Mouse (Mus musculus) gastrocnemius, postnatal 36 days (tissue): Measurements from ENCODE around the gene Mrpl32. TPM values are rescaled to one million over a fixed set of nuclear protein-coding genes. Genes with fewer than 3 reads are reported as not detected.

Experiments
- DNase-seq, 2 experiments: peaks; one replicate each; pipeline ENCODE4 v3.0.0; 2022
- intact Hi-C: fragments of 180-260 bp; cut with DNase I; formaldehyde crosslinking; loops from one replicate; pipeline ENCODE4 v1.15.1; 2025
- long read RNA-seq, 2 experiments: library from polyadenylated mRNA; stranded (forward); transcript quantifications; one replicate each; pipeline ENCODE4 v2.0.0; 2021
- total RNA-seq, 2 experiments: library from RNA; stranded (reverse); gene quantifications; 2 replicates each; pipeline ENCODE4 v1.2.3; 2021

Mrpl32 gene
- 10 to 100 TPM; 38.8 to 46.7 TPM for total RNA-seq
- long read RNA-seq, experiment 1, transcript Mrpl32-202 (3 exons, 3,013 nt) = major isoform, 59 of 69 reads
- long read RNA-seq, experiment 1, partial matches to known transcripts = 1 of 69 reads
- long read RNA-seq, experiment 1, other reads (novel, unspliced or antisense) = 2 of 69 reads
- long read RNA-seq, experiment 2, transcript Mrpl32-202 (3 exons, 3,013 nt) = major isoform, 68 of 75 reads
- long read RNA-seq, experiment 2, partial matches to known transcripts = 0 of 75 reads
- long read RNA-seq, experiment 2, other reads (novel, unspliced or antisense) = 3 of 75 reads

DNA sequence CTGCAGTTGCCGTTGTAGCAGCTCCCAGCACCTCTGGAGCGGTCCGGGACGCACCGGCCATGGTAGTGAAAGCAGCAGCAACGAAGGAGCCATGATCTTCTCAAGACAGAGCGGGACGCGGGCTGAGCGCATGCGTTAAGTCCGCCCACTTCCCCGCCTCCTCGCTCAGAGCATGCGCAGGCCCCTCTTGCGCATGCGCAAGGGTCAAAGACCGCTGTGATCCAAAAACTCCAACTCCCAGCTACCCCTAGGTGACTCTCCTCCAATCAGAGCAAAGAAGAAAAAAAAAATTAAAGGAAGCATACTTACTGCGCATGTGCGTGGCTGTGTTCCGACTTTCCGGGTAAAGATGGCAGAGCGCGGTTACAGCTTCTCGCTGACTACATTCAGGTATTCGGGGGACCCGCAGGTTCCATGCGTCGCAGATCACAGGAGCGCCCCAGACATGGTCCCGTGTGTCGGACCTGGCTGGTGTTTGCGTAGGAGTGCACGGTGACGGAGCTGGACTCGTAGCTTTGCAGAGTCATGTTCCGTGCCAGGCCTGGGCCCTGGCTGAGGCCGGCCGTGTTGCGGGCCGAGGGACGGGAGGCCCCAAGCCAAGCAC, at the start of gene Mrpl32, which contains the start of gene Psma2:
Gene Mrpl32, minus strand, starts transcription at position 240 of the 604 bp plus-strand sequence.
Gene Psma2, plus strand, starts transcription at position 315 of the 604 bp plus-strand sequence.
- DNase-seq = peak; percentile 93 to 96
- intact Hi-C loops = no loop called here

DNA sequence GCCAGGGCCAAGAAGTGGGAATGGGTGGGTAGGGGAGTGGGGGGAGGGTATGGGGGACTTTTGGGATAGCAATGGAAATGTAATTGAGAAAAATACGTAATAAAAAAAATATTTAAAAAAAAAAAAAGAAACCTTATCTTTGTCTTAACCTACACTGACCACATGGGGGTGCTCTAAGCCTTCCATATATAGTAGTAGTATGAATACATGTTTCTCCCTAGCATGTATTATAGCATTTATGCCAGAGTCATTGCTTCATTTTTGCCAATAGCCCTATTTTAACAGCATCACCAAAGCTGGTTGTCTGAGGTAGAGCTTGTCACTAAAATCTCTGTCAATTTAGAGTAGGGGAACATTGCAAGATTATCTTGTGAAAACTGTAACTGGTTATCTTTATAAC, 36.3 kb upstream of the Mrpl32 start:
- intact Hi-C loops = loop anchor here (5.0 kb wide), 1 partner anchor 1113 kb away; no protein-coding TSS in a partner anchor
- DNase-seq = no peak

DNA sequence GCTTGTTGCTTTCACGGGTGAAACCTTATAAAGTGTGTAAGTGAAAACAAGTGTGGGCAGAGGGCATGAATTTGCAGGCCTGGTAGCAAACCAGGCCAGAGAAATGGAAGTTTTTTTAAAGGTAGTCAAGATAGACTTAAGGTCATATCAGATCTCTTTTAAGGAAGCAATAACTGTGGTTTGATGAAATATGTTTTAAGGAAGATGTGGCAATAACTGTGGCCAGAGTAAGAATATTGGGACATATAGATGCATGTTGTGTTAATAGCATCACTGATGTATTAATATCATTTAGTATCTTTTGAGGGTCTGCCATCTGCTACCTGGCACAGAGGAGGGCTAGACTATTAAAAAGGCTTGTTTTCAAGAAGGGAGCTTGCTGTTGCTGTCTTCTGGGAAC, 27.0 kb upstream of the Mrpl32 start:
- DNase-seq = no peak
- intact Hi-C loops = no loop called here

DNA sequence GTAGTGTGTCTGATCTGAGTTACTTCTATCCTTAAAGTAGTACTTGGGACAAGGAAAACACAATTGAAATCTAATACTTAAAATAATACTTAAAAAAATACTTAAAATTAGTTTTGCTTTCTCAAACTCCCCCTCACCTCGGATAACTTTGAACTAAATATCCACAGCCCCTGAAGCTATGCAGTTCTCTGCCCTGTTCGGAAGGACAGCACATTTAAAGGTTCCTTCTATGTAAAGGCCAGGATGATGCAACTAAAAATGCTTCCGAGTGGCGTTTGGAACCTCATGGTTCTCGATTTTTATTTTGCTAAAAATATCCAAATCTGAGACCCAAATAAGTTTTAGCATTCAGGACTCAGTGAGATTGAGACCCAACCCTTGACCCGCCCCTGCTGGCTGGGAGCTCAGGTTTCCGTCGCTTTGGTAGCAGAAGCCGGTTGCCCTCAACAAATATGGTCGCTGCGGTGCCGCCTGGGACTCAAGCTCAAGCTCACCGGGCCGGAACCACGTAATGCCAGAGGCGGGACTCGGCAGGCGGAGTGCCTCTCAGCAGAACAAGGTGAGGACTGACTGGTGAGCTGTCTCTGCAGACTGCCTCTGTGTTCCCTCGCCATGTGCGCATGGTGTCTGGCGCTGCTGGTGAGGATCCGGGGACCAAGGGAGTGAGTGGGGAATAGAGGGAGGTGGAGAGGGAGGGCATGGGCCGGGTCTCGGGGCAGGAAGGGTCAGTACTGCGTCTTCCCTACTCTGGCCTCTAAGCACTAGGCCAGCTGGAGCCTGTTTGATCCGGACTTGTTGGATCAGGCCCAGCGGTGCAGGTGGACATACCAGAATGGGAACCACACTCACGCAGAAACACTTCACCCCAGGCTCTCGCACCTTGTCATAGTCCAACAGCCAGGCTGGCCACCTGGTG, 17.0 kb upstream of the Mrpl32 start, which contains the start of gene AW209491:
Gene AW209491, plus strand, starts transcription at position 429 of the 916 bp plus-strand sequence.
- peak; percentile 93 to 94 for DNase-seq
- intact Hi-C loops = loop anchor here (10.0 kb wide), 1 partner anchor 675 kb away; the partner anchor contains the start of gene B3galnt2

DNA sequence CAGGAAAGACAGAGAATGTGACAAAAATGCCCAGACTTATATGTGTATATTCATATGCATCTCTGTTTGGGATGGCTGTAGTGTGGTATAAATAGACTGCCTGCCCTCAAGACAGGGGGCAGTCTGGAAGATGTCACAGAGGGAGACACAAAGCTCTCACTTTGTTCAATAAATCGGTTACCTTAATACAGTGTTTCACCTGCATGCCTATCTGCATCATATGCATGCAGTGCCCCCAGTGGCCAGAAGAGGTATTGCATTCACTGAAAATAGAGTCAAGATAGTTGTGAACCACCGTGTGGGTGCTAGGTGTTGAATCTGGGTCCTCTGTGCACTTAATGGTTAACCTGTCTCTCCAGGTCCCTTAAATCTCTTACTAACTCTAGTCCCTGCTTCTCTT, 5.8 kb upstream of the Mrpl32 start:
- DNase-seq = peak in 1 of 2 experiments; percentile 22
- intact Hi-C loops = no loop called here

DNA sequence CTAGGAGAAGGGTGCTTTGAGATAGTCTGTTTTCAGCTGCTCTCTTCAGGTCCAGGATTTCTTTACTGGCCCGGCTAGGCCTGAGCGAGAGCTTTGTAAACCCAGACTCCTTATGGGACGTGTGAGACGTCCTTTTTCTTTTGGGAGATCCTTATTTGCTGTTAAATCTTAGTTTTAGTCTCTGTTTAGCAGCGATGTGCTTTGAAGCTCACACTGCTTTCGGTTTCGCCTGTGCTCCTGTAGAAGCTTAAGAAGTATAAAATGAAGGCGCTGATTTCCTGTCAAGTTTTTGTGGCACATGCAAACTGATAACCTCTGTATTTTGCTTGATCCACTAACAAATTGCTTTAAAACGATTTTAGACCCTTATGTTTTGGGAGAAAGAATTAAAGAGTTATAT, 588 bp upstream of the Mrpl32 start:
- intact Hi-C loops = no loop called here
- no peak for DNase-seq

DNA sequence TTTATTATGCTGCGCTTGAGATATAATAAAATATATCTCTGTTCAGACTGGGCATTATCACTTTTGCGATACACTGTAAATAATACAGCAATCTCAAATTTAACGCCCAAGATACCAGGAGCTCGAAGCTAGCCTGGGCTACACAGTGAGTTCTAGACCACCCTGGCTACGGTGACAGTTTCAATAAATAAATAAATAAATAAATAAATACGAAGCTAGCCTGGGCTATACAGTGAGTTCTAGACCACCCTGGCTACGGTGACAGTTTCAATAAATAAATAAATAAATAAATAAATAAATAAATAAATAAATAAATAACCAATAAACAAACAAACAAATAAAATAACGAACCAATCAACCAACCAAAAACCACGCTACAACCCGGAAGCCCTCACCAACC, 502 bp downstream of the Mrpl32 start:
- intact Hi-C loops = no loop called here
- DNase-seq = no peak

DNA sequence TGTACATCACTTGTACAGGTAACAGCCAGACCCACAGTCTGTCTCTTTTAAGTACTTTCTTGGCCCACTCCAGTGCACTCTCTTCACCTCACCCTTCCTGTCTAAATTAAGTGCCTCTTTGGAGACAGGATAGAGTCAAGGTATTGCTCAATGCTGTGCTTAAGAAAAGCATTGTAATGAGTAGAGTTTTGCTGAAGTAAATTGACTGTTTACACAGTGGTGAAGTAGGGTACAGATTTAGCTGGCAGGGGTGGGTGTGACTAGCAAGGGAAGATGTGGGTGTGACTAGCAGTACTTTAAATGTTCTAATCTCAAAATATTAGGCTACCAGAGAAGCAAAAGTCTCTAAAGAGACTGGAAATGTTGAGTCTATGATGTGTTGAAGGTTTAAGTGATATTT, 5.3 kb downstream of the Mrpl32 start:
- intact Hi-C loops = no loop called here
- no peak for DNase-seq

DNA sequence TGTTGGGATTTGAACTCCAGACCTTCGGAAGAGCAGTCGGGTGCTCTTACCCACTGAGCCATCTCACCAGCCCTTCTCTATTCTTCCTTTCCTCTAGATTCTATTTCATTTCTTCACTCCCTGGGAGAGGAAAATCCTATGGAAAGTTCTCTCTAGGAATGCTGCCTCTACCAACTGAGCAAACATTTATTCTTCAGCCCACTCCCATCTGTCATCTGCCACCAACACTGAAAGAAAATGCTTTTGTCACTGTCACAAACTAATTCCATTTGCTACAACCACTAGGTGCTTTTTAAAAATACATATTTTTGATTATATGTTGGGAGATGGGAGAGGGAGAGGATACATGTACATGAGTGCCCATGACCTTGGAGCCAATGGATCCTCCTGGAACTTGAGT, 10.2 kb downstream of the Mrpl32 start:
- no peak for DNase-seq
- intact Hi-C loops = no loop called here

DNA sequence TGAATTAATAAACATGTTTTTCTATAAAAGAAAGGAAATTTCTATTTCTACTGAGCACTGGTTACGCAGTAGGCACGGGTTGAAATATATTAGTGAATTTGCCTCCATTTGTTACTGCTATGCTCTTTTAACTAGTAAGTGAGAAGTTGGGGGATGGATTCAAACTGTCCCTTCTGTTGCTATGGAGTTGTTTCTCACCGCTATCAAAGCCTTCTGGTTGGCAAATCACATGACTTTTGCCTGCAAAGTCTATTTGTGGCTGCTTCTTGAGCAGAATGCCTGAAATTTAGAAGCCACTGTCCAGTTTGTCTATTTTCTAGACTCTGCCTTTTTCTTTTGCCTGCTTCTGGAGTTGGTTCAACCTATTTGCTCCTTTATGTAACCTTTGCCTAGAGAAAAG, 32.6 kb downstream of the Mrpl32 start:
- intact Hi-C loops = no loop called here
- no peak for DNase-seq

DNA sequence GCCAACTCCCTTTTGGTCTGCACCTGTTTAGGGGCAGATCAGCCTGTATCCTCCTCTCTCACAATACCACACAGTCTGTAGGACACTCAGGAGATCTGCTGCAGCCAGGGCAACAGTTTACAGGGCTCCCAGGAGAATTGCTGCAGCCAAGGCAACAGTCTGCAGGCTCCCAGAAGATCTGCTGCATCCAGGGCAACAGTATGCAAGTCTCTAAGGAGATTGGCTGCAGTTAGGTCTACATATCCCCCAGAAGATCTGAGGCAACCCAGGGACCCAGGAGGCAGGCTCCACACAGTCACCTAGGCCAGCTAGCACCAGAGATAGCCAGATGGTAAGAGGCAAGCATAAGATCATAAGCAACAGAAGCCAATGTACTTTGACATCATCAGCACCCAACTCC, 38.8 kb downstream of the Mrpl32 start:
- no peak for DNase-seq
- intact Hi-C loops = no loop called here

DNA sequence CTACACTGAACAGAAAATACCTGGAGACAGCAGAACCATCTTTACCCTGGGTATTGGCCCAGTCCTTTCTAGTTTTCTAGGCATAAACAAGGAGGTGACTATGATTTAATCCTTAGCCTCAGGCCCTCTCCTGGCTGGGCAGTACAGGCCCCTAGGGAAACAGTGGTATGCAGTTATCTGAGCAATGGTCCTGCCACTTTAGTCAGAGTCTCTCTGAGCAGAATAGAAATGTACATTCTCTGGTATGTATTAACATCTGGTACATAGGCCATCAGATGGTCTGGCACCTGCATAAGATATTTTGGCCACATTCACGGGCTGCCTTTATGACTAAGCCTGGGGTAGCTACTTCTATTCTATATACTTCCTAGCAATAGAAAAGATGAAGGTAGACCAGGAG, 51.6 kb downstream of the Mrpl32 start:
- DNase-seq = no peak
- intact Hi-C loops = no loop called here

Other genes starting within 250 kb of the Mrpl32 start
- under 1 TPM in 1 of 2 experiments, not detected in 1; 0.31 TPM for gene Hecw1, start 89.9 kb downstream of the Mrpl32 start, total RNA-seq
- 10 to 100 TPM; 44.4 to 51.5 TPM for gene Psma2, start 75 bp upstream of the Mrpl32 start, total RNA-seq
- gene AW209491, start 17.0 kb upstream of the Mrpl32 start, total RNA-seq = 10 to 100 TPM; 10.3 to 13.1 TPM